Mouse (Mus musculus) adrenal gland, adult 18-20 months (tissue): ENCODE results near the gene Hdgf. TPM values are rescaled to one million over a fixed set of nuclear protein-coding genes. Genes with fewer than 3 reads are reported as not detected.

Experiments
- total RNA-seq, 2 experiments: library from RNA; stranded (reverse); gene quantifications; 1 replicate in 1 of 2; 2 replicates in 1 of 2; pipeline ENCODE4 v1.2.3; 2021

Hdgf gene
- total RNA-seq, 2 experiments from 2014 or later, result 176 to 184 TPM

Other genes with a start within 250 kb of the Hdgf start
- gene Lrrc71, start 157.7 kb upstream of the Hdgf start, total RNA-seq, result under 1 TPM; 0.38 to 0.63 TPM
- 10 to 100 TPM in 1 of 2 experiments, 1 to 10 TPM in 1; 7.1 to 12.5 TPM for gene Ntrk1, start 111.2 kb upstream of the Hdgf start, total RNA-seq
- gene Insrr, start 109.4 kb upstream of the Hdgf start, total RNA-seq, result 1 to 10 TPM in 1 of 2 experiments, under 1 TPM in 1; 0.76 to 1.2 TPM
- gene Pear1, start 82.0 kb upstream of the Hdgf start, total RNA-seq, result 10 to 100 TPM; 20.0 to 20.8 TPM
- under 1 TPM; 0.33 to 0.80 TPM for gene Sh2d2a, start 59.6 kb upstream of the Hdgf start, total RNA-seq
- gene Prcc, start 20.7 kb upstream of the Hdgf start, total RNA-seq, result 10 to 100 TPM; 48.6 to 51.3 TPM
- 100 to 1,000 TPM; 111 to 121 TPM for gene Mrpl24, start 13.2 kb downstream of the Hdgf start, total RNA-seq
- 10 to 100 TPM; 19.4 to 20.6 TPM for gene Isg20l2, start 24.0 kb downstream of the Hdgf start, total RNA-seq
- 10 to 100 TPM; 14.7 to 21.9 TPM for gene Rrnad1, start 24.4 kb downstream of the Hdgf start, total RNA-seq
- gene Crabp2, start 42.3 kb downstream of the Hdgf start, total RNA-seq, result under 1 TPM in 1 of 2 experiments, not detected in 1; 0.33 TPM
- 10 to 100 TPM in 1 of 2 experiments, 1 to 10 TPM in 1; 5.9 to 19.4 TPM for gene Nes, start 64.8 kb downstream of the Hdgf start, total RNA-seq
- 10 to 100 TPM; 62.7 to 74.9 TPM for gene Bcan, start 93.9 kb downstream of the Hdgf start, total RNA-seq
- gene Hapln2, start 121.3 kb downstream of the Hdgf start, total RNA-seq, result not detected
- gene Gpatch4, start 136.8 kb downstream of the Hdgf start, total RNA-seq, result 10 to 100 TPM; 15.9 to 18.9 TPM
- gene Naxe, start 152.2 kb downstream of the Hdgf start, total RNA-seq, result 100 to 1,000 TPM; 155 to 159 TPM
- gene Ttc24, start 172.0 kb downstream of the Hdgf start, total RNA-seq, result not detected
- under 1 TPM; 0.64 to 0.80 TPM for gene Iqgap3, start 175.7 kb downstream of the Hdgf start, total RNA-seq
- gene Mef2d, start 236.1 kb downstream of the Hdgf start, total RNA-seq, result 10 to 100 TPM; 83.3 to 90.7 TPM